Comparison of ENCODE assay signal across 16 mouse cellular contexts in genomic region chr9:110617081-110617480, GRCm38 (mm10). TPM values are rescaled to one million over a fixed set of nuclear protein-coding genes. Genes with fewer than 3 reads are reported as not detected.
DNase-seq lines count a peak whose midpoint lies in the region; ATAC-seq and TF ChIP-seq lines count a peak whose summit lies in the region.
"Had no signal": no experiment of that assay in that cellular context is flagged by ENCODE, and none has a peak within 500 bp of the region (broad histone marks: within the 10 kb centered on the region; RNA-seq: fewer than 3 reads in every experiment).

No protein-coding gene starts in this region.

- WGBS in intestine, postnatal 0 days: 72% methylated on average over 3 of the region's 3 CpGs
- WGBS in intestine, embryonic 16.5 days: 66% methylated on average over 3 of the region's 3 CpGs
- 76% methylated on average over 3 of the region's 3 CpGs for WGBS in lung, embryonic 14.5 days
- 61% methylated on average over 3 of the region's 3 CpGs for WGBS in lung, postnatal 0 days

- 0 out of 2 replicates have a peak overlapping the region, but pooled peaks have one; percentile 7 for H3K27ac ChIP-seq in intestine, postnatal 0 days (ENCODE audit: low read depth, low read length)
- no peak overlapping the region for H3K27ac ChIP-seq in intestine, embryonic 16.5 days (ENCODE audit: low read length)
- no peak overlapping the region for H3K27ac ChIP-seq in lung, embryonic 14.5 days (ENCODE audit: low read depth)
- H3K27ac ChIP-seq in lung, postnatal 0 days (ENCODE audit: low read length): no peak overlapping the region
- peak overlapping the region; percentile 58; the same call in 1 of the 2 replicates for H3K27ac ChIP-seq in ES-E14 (ENCODE audit: insufficient read depth, low read depth, low read length, poor library complexity, severe bottlenecking)
- no peak overlapping the region for H3K27ac ChIP-seq in layer of hippocampus, adult 2 months
- H3K27ac ChIP-seq: embryonic facial prominence, embryonic 12.5 days; heart, adult 2 months; hindbrain, embryonic 13.5 days; midbrain, embryonic 13.5 days had no signal

- H3K4me3 ChIP-seq in intestine, postnatal 0 days (ENCODE audit: low read depth, low read length): no peak overlapping the region
- no peak overlapping the region for H3K4me3 ChIP-seq in intestine, embryonic 16.5 days (ENCODE audit: low read length)
- no peak overlapping the region for H3K4me3 ChIP-seq in lung, embryonic 14.5 days (ENCODE audit: low read depth, low read length)
- H3K4me3 ChIP-seq in lung, postnatal 0 days (ENCODE audit: low read depth, low read length): no peak overlapping the region
- 0 out of 4 replicates have a peak overlapping the region, but pooled peaks of 1 of the 2 experiments have one; percentile 25 for H3K4me3 ChIP-seq in ES-E14 (ENCODE audit: insufficient read depth in 1 of 2, low read depth in 1 of 2, low read length in 2 of 2, poor library complexity in 1 of 2, severe bottlenecking in 1 of 2)
- H3K4me3 ChIP-seq in layer of hippocampus, adult 2 months: no peak overlapping the region
- H3K4me3 ChIP-seq: embryonic facial prominence, embryonic 12.5 days; heart, adult 2 months; hindbrain, embryonic 13.5 days; midbrain, embryonic 13.5 days had no signal

- no peak overlapping the region for H3K4me2 ChIP-seq in intestine, postnatal 0 days (replicated peaks; ENCODE audit: low read depth)
- H3K4me2 ChIP-seq in intestine, embryonic 16.5 days (ENCODE audit: low read depth, low read length): no peak overlapping the region
- H3K4me2 ChIP-seq in lung, embryonic 14.5 days: no peak overlapping the region
- no peak overlapping the region for H3K4me2 ChIP-seq in lung, postnatal 0 days (replicated peaks; ENCODE audit: low read depth, low read length)
- H3K4me2 ChIP-seq: embryonic facial prominence, embryonic 12.5 days; hindbrain, embryonic 13.5 days; midbrain, embryonic 13.5 days had no signal

- H3K4me1 ChIP-seq in intestine, postnatal 0 days (replicated peaks; ENCODE audit: control insufficient read depth, insufficient read depth, low read length): no peaks in the 10 kb centered on the region
- no peaks in the 10 kb centered on the region for H3K4me1 ChIP-seq in intestine, embryonic 16.5 days (ENCODE audit: control insufficient read depth, insufficient read depth, low read length)
- no peaks in the 10 kb centered on the region for H3K4me1 ChIP-seq in lung, embryonic 14.5 days (ENCODE audit: insufficient read depth)
- no peaks in the 10 kb centered on the region for H3K4me1 ChIP-seq in lung, postnatal 0 days (ENCODE audit: insufficient read depth, low read depth, low read length)
- H3K4me1 ChIP-seq in ES-E14 (ENCODE audit: control insufficient read depth in 2 of 2, insufficient read depth in 2 of 2, low read length in 2 of 2, poor library complexity in 1 of 2): peaks cover 0 to 8% of the 10 kb centered on the region in 2 experiments; a peak in 2 of 4 replicates
- H3K4me1 ChIP-seq: embryonic facial prominence, embryonic 12.5 days; hindbrain, embryonic 13.5 days; midbrain, embryonic 13.5 days had no signal

- peaks cover 68% of the 10 kb centered on the region for H3K36me3 ChIP-seq in intestine, postnatal 0 days (ENCODE audit: control insufficient read depth, insufficient read depth)
- peaks cover 21% of the 10 kb centered on the region for H3K36me3 ChIP-seq in intestine, embryonic 16.5 days (ENCODE audit: control insufficient read depth, insufficient read depth, low read length)
- H3K36me3 ChIP-seq in lung, embryonic 14.5 days (ENCODE audit: insufficient read depth): peaks cover 73% of the 10 kb centered on the region
- peaks cover 24% of the 10 kb centered on the region for H3K36me3 ChIP-seq in lung, postnatal 0 days (ENCODE audit: insufficient read depth, low read length)
- H3K36me3 ChIP-seq in ES-E14 (ENCODE audit: control insufficient read depth, insufficient read depth, low read length, poor library complexity, severe bottlenecking): peaks cover 26% of the 10 kb centered on the region

- in situ Hi-C loops in ES-E14 (cut with MboI; ENCODE audit: low sequenced_read_pairs in 2 of 2, unreplicated experiment in 2 of 2): no loop called here

- no peak for TF ChIP-seq EP300 in lung, postnatal 0 days (IDR thresholded peaks at IDR 0.05)

- no peak for TF ChIP-seq CTCF in intestine, postnatal 0 days (IDR thresholded peaks at IDR 0.05; ENCODE audit: low read depth)
- no peak for TF ChIP-seq CTCF in lung, embryonic 14.5 days (IDR thresholded peaks at IDR 0.05; ENCODE audit: low read depth)
- TF ChIP-seq CTCF in lung, postnatal 0 days (IDR thresholded peaks at IDR 0.05): no peak
- no peak for TF ChIP-seq CTCF in layer of hippocampus, adult 2 months (conservative IDR thresholded peaks at IDR 0.05)

- H3K27me3 ChIP-seq in intestine, postnatal 0 days (replicated peaks; ENCODE audit: control insufficient read depth, insufficient read depth, low read length): no peaks in the 10 kb centered on the region
- no peaks in the 10 kb centered on the region for H3K27me3 ChIP-seq in intestine, embryonic 16.5 days (replicated peaks; ENCODE audit: control insufficient read depth, insufficient read depth, low read length)
- H3K27me3 ChIP-seq in lung, embryonic 14.5 days (ENCODE audit: insufficient read depth, low read length): no peaks in the 10 kb centered on the region
- H3K27me3 ChIP-seq in lung, postnatal 0 days (replicated peaks; ENCODE audit: insufficient read depth, low read length): no peaks in the 10 kb centered on the region
- H3K27me3 ChIP-seq: embryonic facial prominence, embryonic 12.5 days; hindbrain, embryonic 13.5 days; midbrain, embryonic 13.5 days had no signal

- no peaks in the 10 kb centered on the region for H3K9me3 ChIP-seq in intestine, postnatal 0 days (ENCODE audit: control insufficient read depth)
- no peaks in the 10 kb centered on the region for H3K9me3 ChIP-seq in intestine, embryonic 16.5 days (ENCODE audit: control insufficient read depth, low read length)
- H3K9me3 ChIP-seq in lung, embryonic 14.5 days (ENCODE audit: low read depth, low read length): no peaks in the 10 kb centered on the region
- no peaks in the 10 kb centered on the region for H3K9me3 ChIP-seq in lung, postnatal 0 days (ENCODE audit: low read length)
- H3K9me3 ChIP-seq in ES-E14 (ENCODE audit: control insufficient read depth, insufficient read depth, low read depth, low read length): no peaks in the 10 kb centered on the region
- H3K9me3 ChIP-seq: embryonic facial prominence, embryonic 12.5 days; hindbrain, embryonic 13.5 days; midbrain, embryonic 13.5 days had no signal

- DNase-seq in lung, embryonic 14.5 days: peak; percentile 10
- no peak for DNase-seq in lung, postnatal 0 days (ENCODE audit: low spot score)
- no peak for DNase-seq in ES-E14 (ENCODE audit: low read depth, low spot score)
- DNase-seq in brain, adult 2 months (ENCODE audit: low read depth, low spot score): peak; percentile 25
- no peak for DNase-seq in layer of hippocampus, adult 2 months (ENCODE audit: low spot score in 2 of 2)
- DNase-seq: cerebellum, adult 11 months; cerebellum, postnatal 36 days; kidney, adult 9 months; right cerebral cortex, postnatal 25 days; thymus, adult 2 months had no signal

- no peak overlapping the region for H3K9ac ChIP-seq in intestine, postnatal 0 days (ENCODE audit: low read depth, low read length)
- no peak overlapping the region for H3K9ac ChIP-seq in intestine, embryonic 16.5 days (ENCODE audit: low read depth, low read length)
- H3K9ac ChIP-seq in lung, embryonic 14.5 days: no peak overlapping the region
- H3K9ac ChIP-seq in lung, postnatal 0 days (replicated peaks; ENCODE audit: low read depth): no peak overlapping the region
- no peak overlapping the region for H3K9ac ChIP-seq in ES-E14 (ENCODE audit: insufficient read depth, low read depth, low read length, poor library complexity, severe bottlenecking)
- H3K9ac ChIP-seq: embryonic facial prominence, embryonic 12.5 days; hindbrain, embryonic 13.5 days; midbrain, embryonic 13.5 days had no signal

- ATAC-seq in intestine, postnatal 0 days: no peak
- no peak for ATAC-seq in intestine, embryonic 16.5 days
- ATAC-seq in lung, embryonic 14.5 days (ENCODE audit: insufficient read depth): no peak
- no peak for ATAC-seq in lung, postnatal 0 days
- ATAC-seq: midbrain, embryonic 13.5 days had no signal

TF ChIP-seq in ES-E14, 5 proteins besides CTCF, POLR2A, EP300 and RAD21:
- TF ChIP-seq ZNF384 (IDR thresholded peaks at IDR 0.05; ENCODE audit: low read depth, low read length) (no peak), HCFC1 (IDR thresholded peaks at IDR 0.05; ENCODE audit: borderline replicate concordance, insufficient read depth, low read length) (no peak), MAFK (IDR thresholded peaks at IDR 0.05; ENCODE audit: insufficient read depth, low read depth, low read length) (no peak), CHD2 (IDR thresholded peaks at IDR 0.05; ENCODE audit: low read depth, low read length) (no peak), ZC3H11A (IDR thresholded peaks at IDR 0.05; ENCODE audit: borderline replicate concordance, low read depth, low read length) (no peak)

RNA-seq across cellular contexts. Expression of gene Nradd, which starts 7.2 kb away (rescaled TPM):
- 39.4 and 41.8 TPM in 2 replicates for polyA plus RNA-seq in intestine, postnatal 0 days (2015; fragmentation: Nextera tagmentation; extraction: Ambion mirVana)
- 25.7 and 28.4 TPM in 2 replicates for polyA plus RNA-seq in intestine, embryonic 16.5 days (2015; fragmentation: Nextera tagmentation; extraction: Ambion mirVana)
- 26.7 and 29.9 TPM in 2 replicates for polyA plus RNA-seq in lung, embryonic 14.5 days (2014; fragmentation: Nextera tagmentation; extraction: Ambion mirVana)
- 45.2 and 46.6 TPM in 2 replicates for polyA plus RNA-seq in lung, postnatal 0 days (2015; fragmentation: Nextera tagmentation; extraction: Ambion mirVana)
- 65.5 and 83.8 TPM in 2 replicates for total RNA-seq in ES-E14 (2012; rRNA removed)
- total RNA-seq in layer of hippocampus, adult 2 months (2021): 1 to 10 TPM; 1.9 to 3.4 TPM

RNA-seq across cellular contexts. Expression of gene Nbeal2, which starts 36.9 kb away (rescaled TPM):
- polyA plus RNA-seq in intestine, postnatal 0 days (2015; fragmentation: Nextera tagmentation; extraction: Ambion mirVana): 1.0 and 1.3 TPM in 2 replicates
- 4.0 and 4.2 TPM in 2 replicates for polyA plus RNA-seq in intestine, embryonic 16.5 days (2015; fragmentation: Nextera tagmentation; extraction: Ambion mirVana)
- 3.2 and 3.8 TPM in 2 replicates for polyA plus RNA-seq in lung, embryonic 14.5 days (2014; fragmentation: Nextera tagmentation; extraction: Ambion mirVana)
- 6.2 and 6.6 TPM in 2 replicates for polyA plus RNA-seq in lung, postnatal 0 days (2015; fragmentation: Nextera tagmentation; extraction: Ambion mirVana)
- 13.6 and 24.1 TPM in 2 replicates for total RNA-seq in ES-E14 (2012; rRNA removed)
- total RNA-seq in layer of hippocampus, adult 2 months (2021): 10 to 100 TPM; 17.7 to 18.0 TPM

RNA-seq across cellular contexts. Expression of gene Ccdc12, which starts 39.2 kb away (rescaled TPM):
- 122 and 124 TPM in 2 replicates for polyA plus RNA-seq in intestine, postnatal 0 days (2015; fragmentation: Nextera tagmentation; extraction: Ambion mirVana)
- 168 and 188 TPM in 2 replicates for polyA plus RNA-seq in intestine, embryonic 16.5 days (2015; fragmentation: Nextera tagmentation; extraction: Ambion mirVana)
- polyA plus RNA-seq in lung, embryonic 14.5 days (2014; fragmentation: Nextera tagmentation; extraction: Ambion mirVana): 143 and 155 TPM in 2 replicates
- 180 and 200 TPM in 2 replicates for polyA plus RNA-seq in lung, postnatal 0 days (2015; fragmentation: Nextera tagmentation; extraction: Ambion mirVana)
- total RNA-seq in ES-E14 (2012; rRNA removed): 79.9 and 82.2 TPM in 2 replicates
- 10 to 100 TPM; 50.2 to 66.0 TPM for total RNA-seq in layer of hippocampus, adult 2 months (2021)

Comparison
In these comparisons a context has a peak if more than half of its experiments do, and no peak if none do; other contexts are left out.
1. H3K27ac ChIP-seq: peak in intestine, postnatal 0 days (single experiment) and ES-E14 (single experiment); none in intestine, embryonic 16.5 days (single experiment), lung, embryonic 14.5 days (single experiment), lung, postnatal 0 days (single experiment) and layer of hippocampus, adult 2 months (single experiment).
2. DNase-seq: peak in lung, embryonic 14.5 days (single experiment) and brain, adult 2 months (single experiment); none in lung, postnatal 0 days (single experiment), ES-E14 (single experiment) and layer of hippocampus, adult 2 months (0 of 2).